Mouse (Mus musculus) mammary gland, adult 2 months (tissue): ENCODE data around the gene Rara. TPM values are rescaled to one million over a fixed set of nuclear protein-coding genes. Genes with fewer than 3 reads are reported as not detected.

Source experiments
- polyA plus RNA-seq: library from polyadenylated mRNA; depleted of rRNA; stranded (reverse); fragments of >200 nt; gene quantifications from 2 replicates; pipeline ENCODE4 v1.2.3, GENCODE M21; 2012; ENCODE audit warnings: low replicate concordance; rRNA removed

Gene Rara
- polyA plus RNA-seq = 29.7 and 75.4 TPM in 2 replicates

DNA sequence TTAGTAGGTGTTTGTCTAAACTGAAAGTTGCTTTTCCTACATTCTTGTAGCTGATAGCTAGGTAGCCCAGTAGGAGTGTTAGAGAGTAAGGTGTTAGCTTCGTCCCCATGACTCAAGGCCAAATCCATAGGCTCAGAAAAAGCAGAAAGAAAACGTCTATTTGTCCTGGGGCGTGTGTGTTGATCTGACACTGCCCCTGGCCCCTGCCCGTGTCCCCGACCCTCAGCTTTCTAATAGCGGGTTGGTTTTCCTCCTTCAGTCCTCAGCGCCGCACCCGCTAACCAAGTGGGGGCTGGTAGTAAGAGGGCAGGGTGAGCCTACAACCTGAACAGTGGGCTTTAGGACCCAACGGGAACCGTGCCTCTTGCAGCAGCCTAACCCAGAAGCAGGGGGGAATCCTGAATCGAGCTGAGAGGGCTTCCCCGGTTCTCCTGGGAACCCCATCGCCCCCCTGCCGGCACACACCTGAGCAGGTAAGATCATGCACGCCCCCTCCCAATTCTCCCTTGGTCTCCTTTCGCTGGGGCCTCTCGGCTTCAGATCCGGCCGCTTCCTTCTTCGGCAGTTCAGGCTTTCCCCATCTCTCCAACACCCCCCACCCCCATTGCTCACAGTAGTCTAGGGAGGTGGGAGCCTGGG lies at the start of gene Rara:
Gene Rara, plus strand, starts transcription at position 381 of the 639 bp plus-strand sequence.

GRCm38 (mm10) chr11:98907437-98908173 lies 20.0 kb upstream of the Rara start, which contains the start of gene Cdc6:
Gene Cdc6, plus strand, starts transcription at chr11:98907801.

DNA sequence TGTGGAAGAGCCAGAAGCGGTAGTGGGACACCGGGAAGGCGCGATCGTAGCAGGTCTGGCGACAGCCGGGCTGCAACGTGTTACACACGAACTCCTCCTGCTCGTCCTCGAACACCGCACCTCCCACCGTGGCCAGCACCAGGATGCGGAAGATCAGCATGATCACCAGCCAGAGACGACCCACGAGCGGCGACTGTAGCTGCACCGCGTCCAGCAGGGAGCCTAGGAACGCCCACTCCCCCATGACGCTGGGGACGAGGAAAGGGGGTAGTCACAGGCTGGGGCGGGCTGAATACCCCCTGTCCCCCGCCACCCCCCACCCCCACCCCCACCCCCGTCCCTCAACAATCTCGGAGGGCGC lies 55.1 kb downstream of the Rara start, which contains the start of gene Gjd3:
Gene Gjd3, minus strand, starts transcription at position 244 of the 361 bp plus-strand sequence.

DNA sequence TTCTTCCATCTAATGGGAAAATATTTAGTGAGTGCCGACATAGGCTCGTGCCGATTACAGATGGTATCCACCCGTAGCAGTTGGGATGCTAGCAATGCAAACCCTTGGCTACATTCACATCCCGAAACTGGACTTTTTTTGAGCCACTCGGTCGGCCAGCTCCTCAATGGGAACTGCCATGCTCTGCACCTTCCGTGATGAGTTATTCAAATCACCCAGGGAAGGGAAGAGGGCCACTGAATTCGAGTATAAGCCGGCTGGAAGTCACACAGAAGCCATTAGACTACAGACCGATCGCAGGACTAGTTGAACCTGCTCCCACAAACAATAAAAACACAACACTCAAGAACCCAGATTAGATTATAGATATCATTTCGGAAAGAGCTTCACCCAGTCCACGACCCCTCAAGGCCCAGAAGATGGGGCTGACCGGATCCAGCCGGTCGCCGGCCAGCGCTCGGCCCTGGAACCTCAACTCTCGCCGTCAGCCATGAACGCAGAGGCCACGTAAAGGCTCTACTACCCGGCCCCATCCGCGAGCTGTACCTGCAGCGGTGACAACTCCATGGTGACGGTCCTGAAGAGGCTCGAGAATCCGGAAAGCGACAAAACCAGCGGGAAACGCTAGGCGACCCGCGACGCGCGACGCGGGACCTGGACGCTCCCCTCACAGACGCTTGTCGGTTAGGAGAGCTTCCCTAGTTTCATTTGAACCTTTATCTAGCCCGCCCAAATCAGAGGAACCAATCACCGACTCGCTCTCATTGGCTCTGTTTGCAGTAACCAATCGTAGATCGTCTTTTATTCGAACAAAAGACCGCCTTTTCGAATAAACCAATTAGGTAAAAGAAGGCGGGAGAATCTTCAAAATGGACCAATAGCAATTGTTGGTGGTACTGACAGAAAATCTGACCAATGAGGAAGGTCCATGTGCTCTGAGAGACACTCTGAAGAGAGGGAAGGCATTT lies 96.2 kb downstream of the Rara start, which contains the start of gene Top2a:
Gene Top2a, minus strand, starts transcription at position 690 of the 968 bp plus-strand sequence.

Other genes with a start within 250 kb of the Rara start
- gene Psmd3, start 245.3 kb upstream of the Rara start, polyA plus RNA-seq = 169 and 195 TPM in 2 replicates
- gene Csf3, start 226.6 kb upstream of the Rara start, polyA plus RNA-seq = 1.1 and 1.7 TPM in 2 replicates
- gene Med24, start 198.4 kb upstream of the Rara start, polyA plus RNA-seq = 75.8 and 98.2 TPM in 2 replicates
- 88.4 and 134 TPM in 2 replicates for gene Thra, start 187.2 kb upstream of the Rara start, polyA plus RNA-seq
- 163 and 226 TPM in 2 replicates for gene Nr1d1, start 152.5 kb upstream of the Rara start, polyA plus RNA-seq
- 38.4 and 55.7 TPM in 2 replicates for gene Msl1, start 132.3 kb upstream of the Rara start, polyA plus RNA-seq
- 37.2 and 39.8 TPM in 2 replicates for gene Casc3, start 122.9 kb upstream of the Rara start, polyA plus RNA-seq
- gene Rapgefl1, start 91.0 kb upstream of the Rara start, polyA plus RNA-seq = 11.6 and 16.3 TPM in 2 replicates
- 10.4 and 20.9 TPM in 2 replicates for gene Wipf2, start 64.2 kb upstream of the Rara start, polyA plus RNA-seq
- 0.30 and 0.56 TPM in 2 replicates for gene Cdc6, start 20.0 kb upstream of the Rara start, polyA plus RNA-seq
- 0.14 and 1.6 TPM in 2 replicates for gene Gjd3, start 55.2 kb downstream of the Rara start, polyA plus RNA-seq
- gene Top2a, start 96.4 kb downstream of the Rara start, polyA plus RNA-seq = 1.7 and 2.0 TPM in 2 replicates
- gene Igfbp4, start 113.4 kb downstream of the Rara start, polyA plus RNA-seq = 630 and 848 TPM in 2 replicates
- gene Tns4, start 161.5 kb downstream of the Rara start, polyA plus RNA-seq = 8.4 and 12.1 TPM in 2 replicates
- gene Ccr7, start 227.3 kb downstream of the Rara start, polyA plus RNA-seq = 92.7 and 174 TPM in 2 replicates